Mouse (Mus musculus): ENCODE measurements around the gene Dcdc2c.
A peak's percentile ranks its signal among the peaks of the same experiment; 100 is the strongest.

The Dcdc2c gene

GRCm38 (mm10) chr12:28584036-28584435 is 31.8 kb upstream of the Dcdc2c start:
- Histone ChIP-seq H3K4me1 (replicated peaks; ENCODE audit: low read depth, low read length) (peaks cover 2% of the 10 kb centered on the region; the same call in 1 of the 2 replicates), H3K9me3 (ENCODE audit: low read length) (no peaks in the 10 kb centered on the region), H3K4me3 (replicated peaks; ENCODE audit: low read length) (no peak overlapping the region), H3K36me3 (ENCODE audit: insufficient read depth, low read length) (no peaks in the 10 kb centered on the region), H3K27me3 (ENCODE audit: insufficient read depth, low read length) (peaks cover 16% of the 10 kb centered on the region)
- TF ChIP-seq POU5F1 (IDR thresholded peaks at IDR 0.05; ENCODE audit: borderline replicate concordance, low read length) (no peak), NANOG (IDR thresholded peaks at IDR 0.05; ENCODE audit: borderline replicate concordance, low read length) (no peak), CTCF (conservative IDR thresholded peaks at IDR 0.05; ENCODE audit: low read length) (no peak)

GRCm38 (mm10) chr12:28582423-28582822 is 30.2 kb upstream of the Dcdc2c start, which contains the start of gene Allc:
Allc (minus strand) TSS chr12:28582523.
- H3K27me3 ChIP-seq (ENCODE audit: insufficient read depth, low read length): 0 out of 2 replicates have a peak, but pooled peaks cover 4% of the 10 kb centered on the region
- no peaks in the 10 kb centered on the region for H3K36me3 ChIP-seq (ENCODE audit: insufficient read depth, low read length)
- H3K4me1 ChIP-seq (replicated peaks; ENCODE audit: low read depth, low read length): no peaks in the 10 kb centered on the region
- no peak for TF ChIP-seq POU5F1 (IDR thresholded peaks at IDR 0.05; ENCODE audit: borderline replicate concordance, low read length)
- no peak for TF ChIP-seq NANOG (IDR thresholded peaks at IDR 0.05; ENCODE audit: borderline replicate concordance, low read length)
- TF ChIP-seq CTCF (conservative IDR thresholded peaks at IDR 0.05; ENCODE audit: low read length): no peak
- no peak within 1 kb of the TSS for H3K4me3 ChIP-seq (replicated peaks; ENCODE audit: low read length)
- H3K9me3 ChIP-seq (ENCODE audit: low read length): no peaks in the 10 kb centered on the region

GRCm38 (mm10) chr12:28579132-28579531 is 26.9 kb upstream of the Dcdc2c start:
- H3K27me3 ChIP-seq (ENCODE audit: insufficient read depth, low read length): no peaks in the 10 kb centered on the region; the same call in 1 of the 2 replicates
- no peak overlapping the region for H3K4me3 ChIP-seq (replicated peaks; ENCODE audit: low read length)
- no peaks in the 10 kb centered on the region for H3K36me3 ChIP-seq (ENCODE audit: insufficient read depth, low read length)
- TF ChIP-seq NANOG (IDR thresholded peaks at IDR 0.05; ENCODE audit: borderline replicate concordance, low read length) (no peak), CTCF (conservative IDR thresholded peaks at IDR 0.05; ENCODE audit: low read length) (peak; percentile 89)
- no peaks in the 10 kb centered on the region for H3K4me1 ChIP-seq (replicated peaks; ENCODE audit: low read depth, low read length)
- no peaks in the 10 kb centered on the region for H3K9me3 ChIP-seq (ENCODE audit: low read length)

- Histone ChIP-seq H3K36me3 (ENCODE audit: insufficient read depth, low read length) (no peaks in the 10 kb centered on the region), H3K9me3 (ENCODE audit: low read length) (no peaks in the 10 kb centered on the region), H3K4me1 (replicated peaks; ENCODE audit: low read depth, low read length) (no peaks in the 10 kb centered on the region), H3K27me3 (ENCODE audit: insufficient read depth, low read length) (no peaks in the 10 kb centered on the region; the same call in 1 of the 2 replicates), H3K4me3 (replicated peaks; ENCODE audit: low read length) (no peak overlapping the region)
- TF ChIP-seq NANOG (IDR thresholded peaks at IDR 0.05; ENCODE audit: borderline replicate concordance, low read length) (no peak), POU5F1 (IDR thresholded peaks at IDR 0.05; ENCODE audit: borderline replicate concordance, low read length) (no peak), CTCF (conservative IDR thresholded peaks at IDR 0.05; ENCODE audit: low read length) (no peak)
Measured at GRCm38 (mm10) chr12:28578147-28578546, 25.9 kb upstream of the Dcdc2c start.

GRCm38 (mm10) chr12:28575366-28576070 is 23.3 kb upstream of the Dcdc2c start:
- H3K9me3 ChIP-seq (ENCODE audit: low read length): no peaks in the 10 kb centered on the region
- peaks cover 4% of the 10 kb centered on the region; the same call in 1 of the 2 replicates for H3K4me1 ChIP-seq (replicated peaks; ENCODE audit: low read depth, low read length)
- H3K27me3 ChIP-seq (ENCODE audit: insufficient read depth, low read length): no peaks in the 10 kb centered on the region; the same call in 1 of the 2 replicates
- TF ChIP-seq POU5F1 (IDR thresholded peaks at IDR 0.05; ENCODE audit: borderline replicate concordance, low read length) (no peak), NANOG (IDR thresholded peaks at IDR 0.05; ENCODE audit: borderline replicate concordance, low read length) (no peak), CTCF (conservative IDR thresholded peaks at IDR 0.05; ENCODE audit: low read length) (no peak)
- H3K36me3 ChIP-seq (ENCODE audit: insufficient read depth, low read length): no peaks in the 10 kb centered on the region
- no peak overlapping the region for H3K4me3 ChIP-seq (replicated peaks; ENCODE audit: low read length)

GRCm38 (mm10) chr12:28572241-28572640 is 20.0 kb upstream of the Dcdc2c start:
- TF ChIP-seq CTCF (conservative IDR thresholded peaks at IDR 0.05; ENCODE audit: low read length): no peak
- TF ChIP-seq NANOG (IDR thresholded peaks at IDR 0.05; ENCODE audit: borderline replicate concordance, low read length): no peak
- TF ChIP-seq POU5F1 (IDR thresholded peaks at IDR 0.05; ENCODE audit: borderline replicate concordance, low read length): no peak
- Histone ChIP-seq H3K4me3 (replicated peaks; ENCODE audit: low read length) (no peak overlapping the region), H3K36me3 (ENCODE audit: insufficient read depth, low read length) (no peaks in the 10 kb centered on the region), H3K27me3 (ENCODE audit: insufficient read depth, low read length) (no peaks in the 10 kb centered on the region; the same call in 1 of the 2 replicates), H3K4me1 (replicated peaks; ENCODE audit: low read depth, low read length) (peaks cover 10% of the 10 kb centered on the region; the same call in 1 of the 2 replicates), H3K9me3 (ENCODE audit: low read length) (no peaks in the 10 kb centered on the region)

- no peaks in the 10 kb centered on the region for H3K9me3 ChIP-seq (ENCODE audit: low read length)
- peaks cover 10% of the 10 kb centered on the region; the same call in 1 of the 2 replicates for H3K4me1 ChIP-seq (replicated peaks; ENCODE audit: low read depth, low read length)
- peak overlapping the region; percentile 76 for H3K4me3 ChIP-seq (replicated peaks; ENCODE audit: low read length)
- no peak for TF ChIP-seq CTCF (conservative IDR thresholded peaks at IDR 0.05; ENCODE audit: low read length)
- no peak for TF ChIP-seq POU5F1 (IDR thresholded peaks at IDR 0.05; ENCODE audit: borderline replicate concordance, low read length)
- TF ChIP-seq NANOG (IDR thresholded peaks at IDR 0.05; ENCODE audit: borderline replicate concordance, low read length): no peak
- no peaks in the 10 kb centered on the region for H3K36me3 ChIP-seq (ENCODE audit: insufficient read depth, low read length)
- H3K27me3 ChIP-seq (ENCODE audit: insufficient read depth, low read length): peaks cover 39% of the 10 kb centered on the region
Measured at GRCm38 (mm10) chr12:28551775-28552174, 424 bp downstream of the Dcdc2c start.

- H3K36me3 ChIP-seq (ENCODE audit: insufficient read depth, low read length): no peaks in the 10 kb centered on the region
- peaks cover 10% of the 10 kb centered on the region; the same call in 1 of the 2 replicates for H3K4me1 ChIP-seq (replicated peaks; ENCODE audit: low read depth, low read length)
- no peak overlapping the region for H3K4me3 ChIP-seq (replicated peaks; ENCODE audit: low read length)
- peaks cover 37% of the 10 kb centered on the region for H3K27me3 ChIP-seq (ENCODE audit: insufficient read depth, low read length)
- H3K9me3 ChIP-seq (ENCODE audit: low read length): no peaks in the 10 kb centered on the region
- no peak for TF ChIP-seq CTCF (conservative IDR thresholded peaks at IDR 0.05; ENCODE audit: low read length)
Measured at GRCm38 (mm10) chr12:28548887-28549286, 3.3 kb downstream of the Dcdc2c start.

Data from E14TG2a.4 (cell line).